8 mouse cellular contexts compared by ENCODE assay signal in the genomic region with DNA sequence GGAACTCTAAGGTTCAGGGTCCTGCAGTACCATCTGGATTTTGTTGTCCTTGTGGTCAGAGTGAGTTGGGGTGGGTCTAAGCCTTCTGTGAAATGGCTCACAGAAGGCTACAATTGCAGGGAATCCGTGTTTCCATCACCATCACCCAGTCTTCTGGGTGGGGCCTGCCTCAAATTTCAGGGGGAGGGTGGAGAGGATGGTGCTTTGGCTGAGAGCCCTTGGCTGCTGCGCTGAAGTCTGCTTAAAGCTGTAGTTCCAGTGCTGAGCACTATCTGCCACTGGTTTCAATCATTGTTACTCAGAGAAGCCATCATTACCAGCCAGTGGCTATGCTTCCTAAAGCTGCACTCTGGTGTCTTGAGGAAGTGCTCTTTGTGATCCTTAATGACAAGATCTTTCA. TPM values are rescaled to one million over a fixed set of nuclear protein-coding genes. Genes with fewer than 3 reads are reported as not detected.
DNase-seq lines count a peak whose midpoint lies in the region; ATAC-seq and TF ChIP-seq lines count a peak whose summit lies in the region.

No protein-coding gene starts in this region.

- peaks cover 39% of the 10 kb centered on the region for H3K4me1 ChIP-seq in kidney, embryonic 15.5 days
- H3K4me1 ChIP-seq in embryonic facial prominence, embryonic 15.5 days, result peaks cover 45% of the 10 kb centered on the region
- H3K4me1 ChIP-seq in limb, embryonic 14.5 days (ENCODE audit: control insufficient read depth, insufficient read depth, low read length), result peaks cover 37% of the 10 kb centered on the region

- peaks cover 18% of the 10 kb centered on the region for H3K36me3 ChIP-seq in kidney, embryonic 15.5 days
- peaks cover 11% of the 10 kb centered on the region for H3K36me3 ChIP-seq in embryonic facial prominence, embryonic 15.5 days
- H3K36me3 ChIP-seq in limb, embryonic 14.5 days (ENCODE audit: control insufficient read depth, insufficient read depth, low read length), result peaks cover 13% of the 10 kb centered on the region; the same call in 1 of the 2 replicates

- DNase-seq in kidney, postnatal 10 days, result peak; percentile 57
- DNase-seq in adrenal gland, postnatal 36 days, result peak; percentile 33 to 60
- peak; percentile 78 for DNase-seq in limb, embryonic 14.5 days (ENCODE audit: low spot score)
- DNase-seq in spleen, postnatal 10 days (ENCODE audit: low spot score in 2 of 2), result no peak
- no peak for DNase-seq in left cerebral cortex, postnatal 36 days (ENCODE audit: low spot score in 2 of 2)

- no peak overlapping the region for H3K4me2 ChIP-seq in kidney, embryonic 15.5 days
- peak overlapping the region; percentile 26; the same call in 1 of the 2 replicates for H3K4me2 ChIP-seq in embryonic facial prominence, embryonic 15.5 days (replicated peaks)
- H3K4me2 ChIP-seq in limb, embryonic 14.5 days (replicated peaks; ENCODE audit: low read depth, low read length, severe bottlenecking), result peak overlapping the region; percentile 8; the same call in 1 of the 2 replicates

- H3K27me3 ChIP-seq in kidney, embryonic 15.5 days, result no peaks in the 10 kb centered on the region
- H3K27me3 ChIP-seq in embryonic facial prominence, embryonic 15.5 days, result no peaks in the 10 kb centered on the region
- H3K27me3 ChIP-seq in limb, embryonic 14.5 days (ENCODE audit: control insufficient read depth, insufficient read depth, low read length), result no peaks in the 10 kb centered on the region

- no peak overlapping the region for H3K27ac ChIP-seq in kidney, embryonic 15.5 days
- H3K27ac ChIP-seq in embryonic facial prominence, embryonic 15.5 days (replicated peaks), result peak overlapping the region; percentile 81
- H3K27ac ChIP-seq in limb, embryonic 14.5 days (replicated peaks; ENCODE audit: low read depth, low read length), result peak overlapping the region; percentile 22

- intact Hi-C loops in left cerebral cortex, postnatal 36 days (cut with DNase I), result no loop called here

- 29% methylated on average over 2 of the region's 2 CpGs for WGBS in kidney, embryonic 15.5 days
- 16% methylated on average over 2 of the region's 2 CpGs for WGBS in embryonic facial prominence, embryonic 15.5 days
- WGBS in limb, embryonic 14.5 days, result 9% methylated on average over 2 of the region's 2 CpGs

- H3K9me3 ChIP-seq in kidney, embryonic 15.5 days (replicated peaks), result no peaks in the 10 kb centered on the region
- no peaks in the 10 kb centered on the region for H3K9me3 ChIP-seq in embryonic facial prominence, embryonic 15.5 days (replicated peaks)
- H3K9me3 ChIP-seq in limb, embryonic 14.5 days (ENCODE audit: control insufficient read depth, low read length), result no peaks in the 10 kb centered on the region

- no peak overlapping the region for H3K9ac ChIP-seq in kidney, embryonic 15.5 days
- H3K9ac ChIP-seq in embryonic facial prominence, embryonic 15.5 days, result no peak overlapping the region
- no peak overlapping the region for H3K9ac ChIP-seq in limb, embryonic 14.5 days (ENCODE audit: low read depth, low read length, severe bottlenecking)

- H3K4me3 ChIP-seq in kidney, embryonic 15.5 days (replicated peaks), result no peak overlapping the region
- H3K4me3 ChIP-seq in embryonic facial prominence, embryonic 15.5 days (replicated peaks), result no peak overlapping the region
- H3K4me3 ChIP-seq in limb, embryonic 14.5 days (replicated peaks; ENCODE audit: low read length), result no peak overlapping the region

- no peak for ATAC-seq in kidney, embryonic 15.5 days (replicated peaks; ENCODE audit: low FRiP score)
- ATAC-seq in embryonic facial prominence, embryonic 15.5 days (ENCODE audit: insufficient number of reproducible peaks, low FRiP score, low TSS enrichment, low read depth), result 0 out of 2 replicates have a peak, but pooled peaks have one; percentile 12
- no peak for ATAC-seq in limb, embryonic 14.5 days (ENCODE audit: low FRiP score, low read depth)
- no peak for ATAC-seq in inflammation-experienced regulatory T-cells, adult 6 months

- no peak for TF ChIP-seq POLR2A in limb, embryonic 14.5 days (IDR thresholded peaks at IDR 0.05; ENCODE audit: borderline replicate concordance, extremely low read depth, insufficient read depth, insufficient read length)

RNA-seq across cellular contexts. Expression of gene Numa1, which starts 40.6 kb away (rescaled TPM):
- polyA plus RNA-seq in kidney, embryonic 15.5 days (2015; fragmentation: Nextera tagmentation; extraction: Ambion mirVana), result 70.1 and 73.5 TPM in 2 replicates
- total RNA-seq in adrenal gland, postnatal 36 days (2021), result 100 to 1,000 TPM; 153 to 161 TPM
- polyA plus RNA-seq in embryonic facial prominence, embryonic 15.5 days (2015; fragmentation: Nextera tagmentation; extraction: Ambion mirVana), result 72.8 and 73.7 TPM in 2 replicates
- 112 and 126 TPM in 2 replicates for polyA plus RNA-seq in limb, embryonic 14.5 days (2012; rRNA removed)
- polyA plus RNA-seq in limb, embryonic 14.5 days (2014; fragmentation: Nextera tagmentation; extraction: Ambion mirVana), result 106 and 126 TPM in 2 replicates
- 10 to 100 TPM; 66.2 to 75.4 (median 71.3) TPM for polyA plus RNA-seq in inflammation-experienced regulatory T-cells, adult 6 months (2017; shearing (Covaris generic))
- total RNA-seq in left cerebral cortex, postnatal 36 days (2021), result 100 to 1,000 TPM in 1 of 2 experiments, 10 to 100 TPM in 1; 79.2 to 102 TPM

RNA-seq across cellular contexts. Expression of gene Lrrc51, which starts 40.8 kb away (rescaled TPM):
- 9.2 and 9.9 TPM in 2 replicates for polyA plus RNA-seq in kidney, embryonic 15.5 days (2015; fragmentation: Nextera tagmentation; extraction: Ambion mirVana)
- total RNA-seq in adrenal gland, postnatal 36 days (2021), result 10 to 100 TPM; 13.8 to 14.9 TPM
- polyA plus RNA-seq in embryonic facial prominence, embryonic 15.5 days (2015; fragmentation: Nextera tagmentation; extraction: Ambion mirVana), result 22.0 and 29.2 TPM in 2 replicates
- polyA plus RNA-seq in limb, embryonic 14.5 days (2012; rRNA removed), result 11.4 and 11.7 TPM in 2 replicates
- polyA plus RNA-seq in limb, embryonic 14.5 days (2014; fragmentation: Nextera tagmentation; extraction: Ambion mirVana), result 7.5 and 12.6 TPM in 2 replicates
- polyA plus RNA-seq in inflammation-experienced regulatory T-cells, adult 6 months (2017; shearing (Covaris generic)), result 1 to 10 TPM; 1.4 to 6.2 (median 4.0) TPM
- total RNA-seq in left cerebral cortex, postnatal 36 days (2021), result 1 to 10 TPM; 5.2 to 5.3 TPM

RNA-seq across cellular contexts. Expression of gene Il18bp, which starts 44.0 kb away (rescaled TPM):
- polyA plus RNA-seq in kidney, embryonic 15.5 days (2015; fragmentation: Nextera tagmentation; extraction: Ambion mirVana), result 2.5 and 3.0 TPM in 2 replicates
- total RNA-seq in adrenal gland, postnatal 36 days (2021), result 1 to 10 TPM; 7.6 to 9.6 TPM
- polyA plus RNA-seq in embryonic facial prominence, embryonic 15.5 days (2015; fragmentation: Nextera tagmentation; extraction: Ambion mirVana), result 2.4 and 2.5 TPM in 2 replicates
- 12.9 and 15.4 TPM in 2 replicates for polyA plus RNA-seq in limb, embryonic 14.5 days (2012; rRNA removed)
- 2.2 and 2.7 TPM in 2 replicates for polyA plus RNA-seq in limb, embryonic 14.5 days (2014; fragmentation: Nextera tagmentation; extraction: Ambion mirVana)
- polyA plus RNA-seq in inflammation-experienced regulatory T-cells, adult 6 months (2017; shearing (Covaris generic)), result 1 to 10 TPM; 5.8 to 7.4 (median 5.9) TPM
- 10 to 100 TPM in 1 of 2 experiments, 1 to 10 TPM in 1; 3.7 to 10.6 TPM for total RNA-seq in left cerebral cortex, postnatal 36 days (2021)

Comparison
In these comparisons a context has a peak if more than half of its experiments do, and no peak if none do; other contexts are left out.
1. DNase-seq: peak in kidney, postnatal 10 days (single experiment), adrenal gland, postnatal 36 days (2 of 2) and limb, embryonic 14.5 days (single experiment); none in spleen, postnatal 10 days (0 of 2) and left cerebral cortex, postnatal 36 days (0 of 2).